Comparison of ENCODE assay signal across 8 mouse cellular contexts in genomic region chr19:40754311-40754710, GRCm38 (mm10). TPM values are rescaled to one million over a fixed set of nuclear protein-coding genes. Genes with fewer than 3 reads are reported as not detected.
DNase-seq lines count a peak whose midpoint lies in the region; ATAC-seq and TF ChIP-seq lines count a peak whose summit lies in the region.

No protein-coding gene starts in this region.

- H3K27ac ChIP-seq in forebrain, postnatal 0 days (ENCODE audit: low read depth, low read length) = no peak overlapping the region
- H3K27ac ChIP-seq in forebrain, embryonic 13.5 days = no peak overlapping the region

- H3K4me1 ChIP-seq in forebrain, postnatal 0 days (ENCODE audit: insufficient read depth) = no peaks in the 10 kb centered on the region
- no peaks in the 10 kb centered on the region for H3K4me1 ChIP-seq in forebrain, embryonic 13.5 days

- H3K4me2 ChIP-seq in forebrain, postnatal 0 days (ENCODE audit: low read depth) = no peak overlapping the region
- H3K4me2 ChIP-seq in forebrain, embryonic 13.5 days = no peak overlapping the region

- H3K4me3 ChIP-seq in forebrain, postnatal 0 days (ENCODE audit: low read depth, low read length) = no peak overlapping the region
- H3K4me3 ChIP-seq in forebrain, embryonic 13.5 days = no peak overlapping the region

- H3K27me3 ChIP-seq in forebrain, postnatal 0 days (ENCODE audit: insufficient read depth, low read length) = no peaks in the 10 kb centered on the region
- no peaks in the 10 kb centered on the region for H3K27me3 ChIP-seq in forebrain, embryonic 13.5 days

- 70% methylated on average over 2 of the region's 2 CpGs for WGBS in forebrain, postnatal 0 days
- WGBS in forebrain, embryonic 13.5 days = 79% methylated on average over 2 of the region's 2 CpGs

- no peak overlapping the region for H3K9ac ChIP-seq in forebrain, postnatal 0 days
- no peak overlapping the region for H3K9ac ChIP-seq in forebrain, embryonic 13.5 days

- no peaks in the 10 kb centered on the region for H3K36me3 ChIP-seq in forebrain, postnatal 0 days (ENCODE audit: insufficient read depth)
- no peaks in the 10 kb centered on the region for H3K36me3 ChIP-seq in forebrain, embryonic 13.5 days (ENCODE audit: poor library complexity, severe bottlenecking)

- H3K9me3 ChIP-seq in forebrain, postnatal 0 days (ENCODE audit: low read length) = no peaks in the 10 kb centered on the region
- no peaks in the 10 kb centered on the region for H3K9me3 ChIP-seq in forebrain, embryonic 13.5 days (replicated peaks)

- ATAC-seq in forebrain, postnatal 0 days = 0 out of 2 replicates have a peak, but pooled peaks have one; percentile 18
- ATAC-seq in forebrain, embryonic 13.5 days = no peak

- peak; percentile 58 for TF ChIP-seq CTCF in forebrain, postnatal 0 days (IDR thresholded peaks at IDR 0.05; ENCODE audit: low read depth)

- DNase-seq in forebrain, postnatal 0 days = peak; percentile 34
- peak; percentile 43 for DNase-seq in urinary bladder, postnatal 14 days (ENCODE audit: low spot score)
- DNase-seq in urinary bladder, adult 2 months (ENCODE audit: low spot score) = no peak
- DNase-seq in embryo, embryonic 11.5 days (ENCODE audit: low read depth, low spot score) = peak; percentile 23
- DNase-seq in lung, postnatal 14 days = peak; percentile 74
- DNase-seq in testis, postnatal 14 days (ENCODE audit: low spot score) = peak; percentile 28
- DNase-seq in layer of hippocampus, postnatal 36 days = no peak

RNA-seq across cellular contexts. Expression of gene Cc2d2b, which starts 5.8 kb away (rescaled TPM):
- 0.24 and 1.7 TPM in 2 replicates for total RNA-seq in forebrain, postnatal 0 days (2014; rRNA removed)
- 0.28 and 0.38 TPM in 2 replicates for polyA plus RNA-seq in forebrain, postnatal 0 days (2015; fragmentation: Nextera tagmentation; extraction: Ambion mirVana)
- 0.19 and 0.37 TPM in 2 replicates for polyA plus RNA-seq in forebrain, embryonic 13.5 days (2015; fragmentation: Nextera tagmentation; extraction: Ambion mirVana)
- polyA plus RNA-seq in urinary bladder, adult 2 months (2012; rRNA removed) = 0.07 and 0.12 TPM in 2 replicates
- total RNA-seq in layer of hippocampus, postnatal 36 days (2021) = under 1 TPM; 0.15 to 0.40 TPM

Comparison
In these comparisons a context has a peak if more than half of its experiments do, and no peak if none do; other contexts are left out.
1. DNase-seq: peak in forebrain, postnatal 0 days (single experiment), urinary bladder, postnatal 14 days (single experiment), embryo, embryonic 11.5 days (single experiment), lung, postnatal 14 days (single experiment) and testis, postnatal 14 days (single experiment); none in urinary bladder, adult 2 months (single experiment) and layer of hippocampus, postnatal 36 days (0 of 2).